Mouse (Mus musculus) ES-E14 (cell line): Measurements from ENCODE around the gene Cercam.

Experiments
- CHD2 ChIP-seq: IDR thresholded peaks from 2 replicates; pipeline ENCODE4 v1.6.1; 2014; ENCODE audit warnings: mild to moderate bottlenecking, low read depth, low read length, inconsistent platforms
- HCFC1 ChIP-seq: IDR thresholded peaks from 2 replicates; pipeline ENCODE4 v1.6.1; 2012; ENCODE audit warnings: low read length, inconsistent platforms, borderline replicate concordance; ENCODE audit not compliant: insufficient read depth
- ZC3H11A ChIP-seq: IDR thresholded peaks from 2 replicates; pipeline ENCODE4 v1.6.1; 2012; ENCODE audit warnings: low read depth, mild to moderate bottlenecking, inconsistent platforms, low read length, borderline replicate concordance
- ZNF384 ChIP-seq: IDR thresholded peaks from 2 replicates; pipeline ENCODE4 v1.6.1; 2012; ENCODE audit warnings: low read depth, low read length, inconsistent platforms

DNA sequence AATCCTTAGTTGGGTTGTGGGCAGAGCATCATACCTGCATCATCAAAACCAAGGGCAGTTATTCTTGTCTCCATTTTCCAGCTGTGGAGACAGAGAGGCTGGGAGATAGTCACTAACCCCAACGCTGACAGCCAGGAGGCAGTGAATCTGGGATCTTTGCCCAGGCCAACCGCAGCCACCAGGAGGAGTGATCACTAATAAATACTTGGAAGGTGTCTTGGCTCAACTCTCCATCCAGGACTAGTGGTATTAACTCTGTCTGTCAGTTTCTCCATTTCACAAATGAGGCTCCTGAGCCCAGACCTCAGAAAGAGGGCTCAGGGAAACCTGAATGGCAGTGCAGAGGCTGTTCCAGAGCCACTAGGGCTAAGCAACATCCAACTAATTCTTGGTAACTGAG lies 11.6 kb upstream of the Cercam start:
- no peak for TF ChIP-seq ZC3H11A
- no peak for TF ChIP-seq CHD2
- no peak for TF ChIP-seq ZNF384
- no peak for TF ChIP-seq HCFC1
